Mouse (Mus musculus) A20 (cell line): ENCODE measurements around the gene Zfpm1.

ENCODE experiments used
- DNase-seq: peaks from one replicate; pipeline ENCODE4 v3.0.0-alpha.2; 2011; ENCODE audit warnings: low read depth, low spot score

The Zfpm1 gene

DNA sequence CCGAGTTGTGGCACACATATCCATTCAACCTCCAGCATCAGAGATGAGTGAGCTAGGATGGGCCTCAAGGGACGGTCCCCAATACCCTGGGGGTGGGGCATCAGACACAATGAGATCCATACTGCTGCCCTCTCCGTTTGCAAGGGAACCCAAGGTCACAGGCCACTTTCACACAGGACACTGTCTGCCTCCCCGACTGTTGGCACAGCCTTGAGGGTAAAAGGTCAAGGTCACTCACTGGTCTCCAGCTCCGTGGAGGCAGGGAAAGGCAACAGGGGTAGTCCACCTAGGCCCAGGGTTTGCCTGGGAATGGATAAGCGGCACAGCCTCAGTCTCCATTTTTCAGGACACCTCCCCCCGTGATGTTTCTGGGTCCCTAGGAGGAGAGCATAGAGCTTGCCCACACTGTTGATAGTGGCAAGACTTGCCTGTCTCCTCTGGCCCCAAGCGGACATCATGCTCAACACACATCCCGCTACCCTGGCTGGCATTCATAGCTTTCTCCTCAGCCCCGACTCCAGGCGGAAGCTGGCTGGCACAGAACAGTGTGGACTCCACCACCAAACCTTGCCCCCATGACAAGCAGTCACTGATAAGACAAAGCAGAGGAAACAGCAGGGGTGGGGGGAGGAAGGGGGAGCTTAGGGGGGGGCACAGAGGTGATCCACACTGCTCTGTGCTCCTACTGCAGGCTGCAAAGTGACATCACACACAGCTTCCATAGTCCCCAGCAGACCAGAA, 7.1 kb upstream of the Zfpm1 start:
- DNase-seq: no peak

GRCm38 (mm10) chr8:122276308-122276707, 5.6 kb upstream of the Zfpm1 start:
- no peak for DNase-seq

DNA sequence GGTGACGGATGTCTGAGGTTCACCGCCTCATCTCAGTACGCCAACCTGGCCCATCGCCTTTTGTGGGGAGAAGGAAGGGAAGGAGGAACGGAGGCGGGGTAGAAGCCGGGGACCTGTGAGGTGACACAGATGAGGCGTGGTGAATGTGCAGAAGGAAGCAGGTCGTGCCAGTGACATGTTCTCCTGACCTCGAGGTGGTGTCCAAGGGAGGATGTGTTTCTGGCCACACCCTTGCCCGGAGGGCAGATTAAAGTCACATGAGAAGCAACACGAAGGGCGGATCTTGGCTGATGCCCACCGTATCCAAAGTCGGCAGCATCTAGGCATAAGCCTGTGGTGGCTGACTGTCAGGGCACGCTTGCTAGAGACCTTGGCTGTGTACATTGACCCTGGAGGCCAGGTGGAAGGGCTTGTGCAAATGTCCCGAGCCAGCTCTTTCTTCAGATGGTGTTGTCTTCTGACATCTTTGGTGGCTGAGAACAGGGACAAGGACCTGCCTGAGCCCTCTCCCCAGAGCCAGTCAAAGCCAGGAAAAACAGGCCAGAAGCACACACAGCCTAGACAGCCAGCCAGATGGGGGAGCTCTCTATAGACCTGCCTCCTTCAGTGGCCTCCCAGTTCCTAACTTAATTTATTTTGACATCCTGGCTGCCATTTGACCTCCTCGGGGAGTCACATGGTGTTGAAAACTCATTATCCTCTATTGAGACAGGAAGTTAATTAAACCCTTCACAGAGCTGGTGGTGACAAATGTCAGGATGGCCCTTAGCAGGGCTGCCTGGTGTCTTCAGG, 4.5 kb upstream of the Zfpm1 start:
- DNase-seq: no peak

GRCm38 (mm10) chr8:122280156-122280555, 1.8 kb upstream of the Zfpm1 start:
- DNase-seq: no peak

- no peak for DNase-seq
These were observed 1.2 kb upstream of the Zfpm1 start for GRCm38 (mm10) chr8:122280588-122281316.

DNA sequence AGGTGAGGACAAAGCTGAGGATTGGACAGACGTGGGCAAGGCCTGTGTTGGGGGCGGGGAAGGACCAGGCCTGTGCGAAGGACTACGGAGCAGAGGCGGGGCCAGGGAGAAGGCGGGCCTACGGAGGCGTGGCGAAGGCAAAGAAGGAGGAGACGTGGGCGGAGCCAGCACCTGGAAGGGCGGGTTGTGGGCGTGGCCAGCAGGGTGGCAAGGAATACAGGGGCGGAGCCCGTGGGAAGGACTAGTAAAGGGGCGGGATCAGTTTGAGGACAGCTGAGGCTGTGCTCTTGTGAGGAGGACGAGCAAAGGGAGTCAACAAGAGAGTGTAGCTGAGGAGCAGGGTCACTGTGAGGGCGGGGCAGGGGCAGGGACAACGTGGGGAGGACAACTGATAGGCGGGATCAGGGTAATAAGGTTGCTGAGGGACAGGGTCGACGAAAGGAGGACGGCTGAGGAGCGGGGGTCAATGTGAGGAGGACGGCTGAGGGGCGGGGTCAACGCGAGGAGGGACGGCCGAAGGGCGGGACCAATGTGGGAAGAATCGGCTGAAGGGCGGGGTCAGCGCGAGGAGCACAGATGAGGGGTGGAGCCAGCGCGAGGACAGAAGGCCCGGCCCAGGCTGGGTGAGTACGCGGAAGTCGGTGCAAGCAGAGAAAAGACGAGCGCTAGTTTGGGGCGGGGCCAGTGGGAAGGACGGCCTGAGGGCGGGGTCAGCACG, 465 bp upstream of the Zfpm1 start:
- peak; percentile 98 for DNase-seq

- DNase-seq: peak; percentile 18
These were observed 787 bp downstream of the Zfpm1 start for GRCm38 (mm10) chr8:122282501-122283355.

DNA sequence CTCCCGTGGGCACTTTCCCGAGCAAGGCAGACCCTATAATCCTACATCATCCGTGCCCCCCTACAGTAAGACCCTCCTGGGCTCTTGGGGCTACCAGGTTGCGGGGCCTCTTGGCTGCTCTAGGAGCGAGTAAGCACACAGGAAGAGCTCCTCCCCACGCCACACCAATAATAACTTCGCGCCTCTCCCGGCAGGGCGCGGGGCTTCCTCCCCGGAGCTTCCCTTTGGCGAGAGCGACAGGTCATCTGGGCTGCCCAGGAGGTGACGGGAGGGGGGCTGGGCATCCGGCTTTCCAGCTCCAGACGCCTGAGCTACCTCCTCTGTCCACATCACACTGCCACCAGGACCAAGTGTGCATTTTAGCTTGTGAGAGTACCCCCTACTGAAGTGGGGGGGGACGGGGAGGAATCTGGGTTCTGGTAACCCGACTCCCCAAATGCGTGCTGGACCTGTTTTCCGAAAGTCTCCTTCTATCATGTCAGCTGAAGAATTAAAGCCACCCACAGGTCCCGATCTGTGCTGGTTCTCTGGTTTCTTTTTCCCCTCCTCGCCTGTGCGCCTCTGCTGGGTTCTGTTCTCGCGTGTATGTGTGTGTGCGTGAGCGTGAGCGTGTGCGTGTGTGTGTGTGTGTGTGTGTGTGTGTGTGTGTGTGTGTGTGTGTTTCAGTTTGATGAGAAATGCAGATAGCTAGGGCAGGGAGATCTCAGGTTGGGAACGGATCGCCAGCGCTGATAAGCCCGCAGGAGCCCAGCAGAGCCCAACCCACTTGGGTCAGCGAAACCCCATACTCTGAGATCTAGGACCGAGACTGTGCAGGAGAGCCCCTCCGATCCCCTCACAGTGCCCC, 1.6 kb downstream of the Zfpm1 start:
- DNase-seq: peak; percentile 13

- peak; percentile 48 for DNase-seq
These were observed 2.3 kb downstream of the Zfpm1 start for GRCm38 (mm10) chr8:122284203-122284658.

DNA sequence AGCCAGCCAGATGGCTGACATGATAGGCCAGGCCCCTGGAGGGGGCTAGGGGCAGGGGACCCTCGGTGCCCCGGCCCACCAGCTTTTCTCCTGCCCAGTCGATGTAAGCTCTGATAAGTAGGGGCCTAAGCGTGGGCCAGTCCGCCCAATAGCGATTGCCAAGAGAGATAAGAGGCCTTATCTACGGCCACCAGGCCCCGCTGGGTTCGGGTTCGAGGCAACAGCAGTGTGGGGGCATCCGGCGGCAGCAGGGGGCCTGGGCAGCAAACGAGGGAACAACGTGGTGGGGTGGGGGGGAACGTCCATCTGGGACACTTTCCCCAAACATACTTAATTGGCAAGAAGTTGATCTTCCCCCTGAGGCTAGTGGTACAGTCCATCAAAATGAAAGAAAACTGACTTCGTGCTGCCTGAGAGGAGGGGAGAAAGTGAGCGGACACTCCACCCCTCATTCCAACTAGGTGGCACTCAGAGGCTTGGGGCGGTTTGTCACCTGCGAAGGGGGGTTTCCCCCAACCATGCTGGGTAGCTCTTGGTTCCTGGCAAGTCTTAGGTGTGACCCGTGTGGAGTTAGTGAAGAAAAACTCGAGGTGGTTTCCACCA, 2.8 kb downstream of the Zfpm1 start:
- peak; percentile 46 for DNase-seq

GRCm38 (mm10) chr8:122285727-122286126, 3.8 kb downstream of the Zfpm1 start:
- DNase-seq: peak; percentile 61

DNA sequence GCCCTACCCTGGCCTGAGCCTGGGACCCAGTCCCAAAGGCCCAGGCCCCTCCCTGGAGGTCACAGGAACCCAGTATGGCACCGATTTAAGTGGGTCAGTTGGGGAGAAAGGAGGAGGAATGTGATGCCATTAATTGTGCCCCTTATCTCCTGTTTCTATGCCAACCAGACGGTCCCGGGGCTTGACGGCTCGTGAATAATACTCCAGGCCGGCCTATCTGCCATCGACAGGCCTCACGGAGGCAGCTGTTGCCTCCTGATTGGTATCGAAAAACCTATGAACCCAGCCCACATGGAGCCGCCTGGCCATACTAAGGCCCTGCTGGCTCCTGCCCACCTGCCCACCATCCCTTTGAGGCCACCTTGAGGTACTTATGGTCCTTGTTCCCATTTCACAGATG, 5.0 kb downstream of the Zfpm1 start:
- DNase-seq: no peak

GRCm38 (mm10) chr8:122287742-122288141, 5.8 kb downstream of the Zfpm1 start:
- no peak for DNase-seq

- DNase-seq: no peak
These were observed 6.4 kb downstream of the Zfpm1 start for GRCm38 (mm10) chr8:122288344-122288743.

GRCm38 (mm10) chr8:122291075-122291474, 9.1 kb downstream of the Zfpm1 start:
- no peak for DNase-seq

- no peak for DNase-seq
These were observed 9.6 kb downstream of the Zfpm1 start for GRCm38 (mm10) chr8:122291549-122291948.

DNA sequence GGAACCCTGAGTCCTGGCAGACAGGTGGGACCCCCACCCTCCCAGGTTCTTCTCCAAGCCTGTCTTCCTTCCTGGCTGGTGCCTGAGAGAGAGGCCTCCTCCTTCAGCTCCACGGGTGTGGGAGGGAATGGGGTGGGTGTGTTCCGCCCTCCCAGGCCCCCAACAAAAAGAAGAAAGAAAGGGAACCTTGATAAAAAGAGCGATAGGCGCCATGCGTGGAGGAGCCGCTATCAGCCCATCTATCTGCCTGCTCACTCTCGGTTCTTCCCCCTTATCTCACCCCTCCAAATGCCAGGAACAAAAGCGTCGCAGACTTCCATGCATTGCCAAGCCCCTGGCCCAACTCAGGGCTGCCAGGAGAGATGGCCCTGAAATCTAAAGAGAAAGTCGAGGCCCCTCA, 11.5 kb downstream of the Zfpm1 start:
- DNase-seq: no peak

GRCm38 (mm10) chr8:122294273-122294683, 12.3 kb downstream of the Zfpm1 start:
- peak; percentile 21 for DNase-seq

DNA sequence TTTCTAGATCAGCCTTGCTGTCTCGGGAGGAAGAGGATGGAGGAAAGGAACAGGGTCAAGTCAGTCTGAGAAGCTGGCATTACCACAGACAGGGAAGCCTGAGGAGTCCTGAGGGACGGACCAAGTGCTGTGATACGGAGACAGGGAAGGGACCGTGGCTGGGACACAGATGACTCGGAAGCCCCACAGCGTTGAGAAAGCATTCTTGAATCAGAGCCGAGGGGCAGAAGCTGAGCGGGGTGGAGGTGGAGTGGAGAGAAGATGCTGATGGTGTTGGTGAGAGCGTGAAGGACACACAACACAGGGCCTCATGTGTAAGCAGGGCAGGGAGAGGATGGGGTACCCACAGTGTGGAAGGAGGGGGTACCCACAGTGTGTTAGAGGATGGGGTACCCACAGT, 13.4 kb downstream of the Zfpm1 start:
- DNase-seq: no peak
